Mouse (Mus musculus): Measurements from ENCODE around the gene Ldlrap1. TPM values are rescaled to one million over a fixed set of nuclear protein-coding genes. Genes with fewer than 3 reads are reported as not detected.

Ldlrap1 gene
- polyA plus RNA-seq (2015; fragmentation: Illumina TruSeq; extraction: RNeasy Lipid Tissue Mini Kit (QIAGEN cat#74804); ENCODE audit: low read depth, low replicate concordance), result 3.4 TPM

DNA sequence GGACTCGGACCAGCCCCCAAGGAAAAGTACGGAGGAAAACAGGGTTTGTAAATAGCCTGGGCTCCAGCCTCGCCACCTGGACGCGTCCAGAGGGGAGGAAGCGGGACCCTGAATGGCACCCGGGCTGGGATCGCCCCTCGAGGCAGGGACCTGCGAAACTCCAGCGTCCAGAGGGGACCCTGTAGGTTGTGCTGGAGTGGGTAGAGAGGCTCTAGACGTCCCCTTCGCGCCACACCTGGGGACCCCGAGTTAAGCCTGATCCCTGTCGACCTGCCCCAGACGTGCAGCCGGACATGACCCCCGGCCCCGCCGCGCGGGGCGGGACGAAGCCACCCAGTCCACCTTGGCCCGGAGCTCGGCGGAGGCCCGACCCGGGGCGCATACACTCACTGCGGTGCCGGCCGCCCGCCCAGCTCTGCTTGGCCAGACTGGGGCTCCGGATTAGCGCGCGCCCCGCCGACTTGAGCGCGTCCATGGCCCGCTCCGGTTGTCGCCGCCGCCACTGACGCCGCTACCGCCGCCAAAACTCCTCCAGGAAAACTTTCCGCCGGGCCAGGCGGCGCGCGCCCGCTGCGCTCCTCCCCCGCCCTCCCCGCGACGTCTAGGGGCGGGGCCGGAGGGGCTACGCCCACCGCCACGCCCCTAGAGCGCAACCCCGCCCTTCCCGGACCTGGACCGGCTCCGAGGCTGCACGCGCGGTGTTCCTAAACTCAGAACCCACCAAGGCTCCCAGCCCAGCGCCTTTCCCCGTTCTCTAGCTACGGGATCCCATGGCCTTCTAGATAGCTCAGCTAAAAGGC lies at the start of gene Ldlrap1:
Ldlrap1 (minus strand) TSS at position 599 of the 800 bp plus-strand sequence.

DNA sequence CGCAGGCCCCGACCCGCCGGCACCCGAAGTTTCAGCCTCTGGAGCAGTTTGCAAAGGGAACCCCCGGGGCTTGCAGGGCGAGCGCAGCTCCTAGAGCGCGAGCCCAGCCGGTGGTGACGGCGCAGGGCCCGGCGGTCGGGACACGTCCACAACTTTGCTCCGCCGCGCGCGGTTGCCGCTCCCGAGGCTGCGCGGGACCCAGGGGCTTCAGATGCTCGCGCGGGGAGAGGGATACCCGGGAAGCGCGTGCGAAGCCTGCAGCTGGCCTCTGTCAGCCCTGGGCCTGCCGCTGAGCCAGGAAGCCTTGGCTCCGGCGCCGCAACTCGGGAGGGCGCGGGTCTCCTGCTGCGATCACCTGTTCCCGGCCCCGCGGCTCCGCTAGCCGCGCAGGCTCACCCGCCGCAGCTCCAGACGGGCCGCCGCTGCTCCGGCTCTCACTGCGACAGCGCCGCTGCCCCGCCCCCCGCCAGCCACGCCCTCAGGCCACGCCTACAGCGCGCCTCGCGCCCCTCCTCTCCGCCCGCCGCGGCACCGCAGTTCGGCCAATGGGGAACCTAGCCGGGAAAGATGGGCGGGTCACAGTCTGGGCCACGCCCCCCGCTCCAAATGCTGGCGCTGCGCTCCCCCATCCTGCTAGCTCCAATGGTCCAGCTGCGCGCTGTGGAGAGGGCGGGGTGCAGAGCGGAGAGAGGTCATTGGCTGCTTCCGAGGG lies 63.8 kb downstream of the Ldlrap1 start, which contains the start of gene Man1c1:
Man1c1 (minus strand) TSS at position 456 of the 712 bp plus-strand sequence.

Other genes with a start within 250 kb of the Ldlrap1 start
- 76.0 TPM for gene Mtfr1l, start 232.6 kb downstream of the Ldlrap1 start, polyA plus RNA-seq (2015; fragmentation: Illumina TruSeq; extraction: RNeasy Lipid Tissue Mini Kit (QIAGEN cat#74804); ENCODE audit: low read depth, low replicate concordance)
- gene Selenon, start 215.9 kb downstream of the Ldlrap1 start, polyA plus RNA-seq (2015; fragmentation: Illumina TruSeq; extraction: RNeasy Lipid Tissue Mini Kit (QIAGEN cat#74804); ENCODE audit: low read depth, low replicate concordance), result 15.5 TPM
- 17.8 TPM for gene Man1c1, start 63.7 kb downstream of the Ldlrap1 start, polyA plus RNA-seq (2015; fragmentation: Illumina TruSeq; extraction: RNeasy Lipid Tissue Mini Kit (QIAGEN cat#74804); ENCODE audit: low read depth, low replicate concordance)
- 39.3 TPM for gene Maco1, start 85.3 kb upstream of the Ldlrap1 start, polyA plus RNA-seq (2015; fragmentation: Illumina TruSeq; extraction: RNeasy Lipid Tissue Mini Kit (QIAGEN cat#74804); ENCODE audit: low read depth, low replicate concordance)
- not detected for gene Rhd, start 96.5 kb upstream of the Ldlrap1 start, polyA plus RNA-seq (2015; fragmentation: Illumina TruSeq; extraction: RNeasy Lipid Tissue Mini Kit (QIAGEN cat#74804); ENCODE audit: low read depth, low replicate concordance)
- gene Tmem50a, start 147.0 kb upstream of the Ldlrap1 start, polyA plus RNA-seq (2015; fragmentation: Illumina TruSeq; extraction: RNeasy Lipid Tissue Mini Kit (QIAGEN cat#74804); ENCODE audit: low read depth, low replicate concordance), result 187 TPM
- gene Rsrp1, start 155.6 kb upstream of the Ldlrap1 start, polyA plus RNA-seq (2015; fragmentation: Illumina TruSeq; extraction: RNeasy Lipid Tissue Mini Kit (QIAGEN cat#74804); ENCODE audit: low read depth, low replicate concordance), result 318 TPM
- gene Syf2, start 162.9 kb upstream of the Ldlrap1 start, polyA plus RNA-seq (2015; fragmentation: Illumina TruSeq; extraction: RNeasy Lipid Tissue Mini Kit (QIAGEN cat#74804); ENCODE audit: low read depth, low replicate concordance), result 77.9 TPM

Measured in brain, adult 10 weeks (tissue).